Mouse (Mus musculus) limb, embryonic 10.5 days (tissue): ENCODE measurements around the gene Pcif1. TPM values are rescaled to one million over a fixed set of nuclear protein-coding genes. Genes with fewer than 3 reads are reported as not detected.
"Not testable (repeated sequence)": the region's sequence is repeated elsewhere in the genome, so short reads cannot be mapped to it uniquely, and the experiment has no call there.

ENCODE experiments used
- DNase-seq: peaks from one replicate; pipeline ENCODE4 v3.0.0-alpha.2; 2017; ENCODE audit warnings: low spot score
- H3K27ac ChIP-seq: fragments of 300-500 bp; sonication (generic); 2 replicates; pipeline ENCODE4 v1.5.1; 2016; ENCODE audit warnings: mild to moderate bottlenecking
- H3K27me3 ChIP-seq: fragments of 300-500 bp; sonication (generic); 2 replicates; pipeline ENCODE4 v1.6.1; 2016; ENCODE audit warnings: low read depth, mild to moderate bottlenecking; ENCODE audit not compliant: poor library complexity, severe bottlenecking
- H3K36me3 ChIP-seq: fragments of 300-500 bp; sonication (generic); 2 replicates; pipeline ENCODE4 v1.6.1; 2016; ENCODE audit warnings: mild to moderate bottlenecking, moderate library complexity
- H3K4me1 ChIP-seq: fragments of 300-500 bp; sonication (generic); 2 replicates; pipeline ENCODE4 v1.6.1; 2016
- H3K4me3 ChIP-seq: fragments of 300-500 bp; sonication (generic); 2 replicates; pipeline ENCODE4 v1.5.1; 2016; ENCODE audit warnings: mild to moderate bottlenecking, moderate library complexity
- H3K9me3 ChIP-seq: fragments of 300-500 bp; sonication (generic); replicated peaks from 2 replicates; pipeline ENCODE4 v1.6.1; 2016; ENCODE audit warnings: mild to moderate bottlenecking
- WGBS: fragments of 180-500 bp; shearing (Covaris S2); methylation state at CpG from one replicate; pipeline ENCODE4 v1.1.7; 2016; 5-methylcytosine and 5-hydroxymethylcytosine counted together
- polyA plus RNA-seq: library from polyadenylated mRNA; unstranded; fragments of >200 nt; fragmentation: Nextera tagmentation; extraction: Ambion mirVana; gene quantifications from 2 replicates; pipeline ENCODE4 v1.2.1, GENCODE M21; 2016

Gene Pcif1
- polyA plus RNA-seq, 1 experiment from 2014 or later = 86.7 TPM

- Histone ChIP-seq H3K36me3 (peaks cover 7% of the 10 kb centered on the region), H3K4me1 (peaks cover 25% of the 10 kb centered on the region), H3K4me3 (no peak overlapping the region), H3K27me3 (no peaks in the 10 kb centered on the region), H3K27ac (peak overlapping the region; percentile 8; the same call in 1 of the 2 replicates), H3K9me3 (no peaks in the 10 kb centered on the region)
- DNase-seq = no peak
- 22% methylated on average over 1 of the region's 1 CpGs for whole genome bisulfite sequencing
Measured at GRCm38 (mm10) chr2:164874239-164874769, 4.8 kb upstream of the Pcif1 start.

GRCm38 (mm10) chr2:164875648-164876047 is 3.5 kb upstream of the Pcif1 start:
- not testable (repeated sequence) for H3K9me3 ChIP-seq, H3K36me3 ChIP-seq, DNase-seq, H3K4me3 ChIP-seq, H3K27ac ChIP-seq, H3K27me3 ChIP-seq
- 49% methylated on average over 2 of the region's 2 CpGs for WGBS
- H3K4me1 ChIP-seq = peaks cover 31% of the 10 kb centered on the region

- H3K27ac ChIP-seq = not testable (repeated sequence)
- WGBS = 71% methylated on average over 11 of the region's 11 CpGs
- peak overlapping the region; percentile 92 for H3K4me3 ChIP-seq
Measured at GRCm38 (mm10) chr2:164877376-164878215, 1.5 kb upstream of the Pcif1 start.

GRCm38 (mm10) chr2:164878509-164879227 is 436 bp upstream of the Pcif1 start:
- DNase-seq = peak; percentile 64
- no peaks in the 10 kb centered on the region for H3K9me3 ChIP-seq
- peaks cover 20% of the 10 kb centered on the region for H3K36me3 ChIP-seq
- WGBS = 2% methylated on average over 28 of the region's 28 CpGs
- H3K27ac ChIP-seq = peak overlapping the region; percentile 100
- H3K4me1 ChIP-seq = peaks cover 34% of the 10 kb centered on the region
- no peaks in the 10 kb centered on the region for H3K27me3 ChIP-seq
- H3K4me3 ChIP-seq = peak overlapping the region; percentile 92

More at GRCm38 (mm10) chr2:164877376-164878215, 1.5 kb upstream of the Pcif1 start:
- H3K36me3 ChIP-seq, DNase-seq, H3K27me3 ChIP-seq, H3K9me3 ChIP-seq: not testable (repeated sequence)
- H3K4me1 ChIP-seq = peaks cover 34% of the 10 kb centered on the region

GRCm38 (mm10) chr2:164879568-164880277 is 619 bp downstream of the Pcif1 start:
- H3K4me1 ChIP-seq = peaks cover 24% of the 10 kb centered on the region
- H3K36me3 ChIP-seq = peaks cover 29% of the 10 kb centered on the region
- WGBS = under 1% methylated on average over 72 of the region's 72 CpGs
- peak overlapping the region; percentile 92 for H3K4me3 ChIP-seq
- no peaks in the 10 kb centered on the region for H3K9me3 ChIP-seq
- peak overlapping the region; percentile 100 for H3K27ac ChIP-seq
- peak; percentile 99 for DNase-seq
- no peaks in the 10 kb centered on the region for H3K27me3 ChIP-seq

- no peak for DNase-seq
- peaks cover 52% of the 10 kb centered on the region for H3K36me3 ChIP-seq
- WGBS = 92% methylated on average over 9 of the region's 9 CpGs
- no peaks in the 10 kb centered on the region for H3K9me3 ChIP-seq
- H3K27ac ChIP-seq = no peak overlapping the region
- H3K4me1 ChIP-seq = peaks cover 18% of the 10 kb centered on the region
- H3K4me3 ChIP-seq = no peak overlapping the region
- H3K27me3 ChIP-seq = no peaks in the 10 kb centered on the region
Measured at GRCm38 (mm10) chr2:164882619-164883018, 3.5 kb downstream of the Pcif1 start.

GRCm38 (mm10) chr2:164885788-164886187 is 6.7 kb downstream of the Pcif1 start:
- H3K27ac ChIP-seq = no peak overlapping the region

GRCm38 (mm10) chr2:164886617-164887016 is 7.5 kb downstream of the Pcif1 start:
- Histone ChIP-seq H3K36me3 (peaks cover 92% of the 10 kb centered on the region), H3K27ac (no peak overlapping the region), H3K4me3 (no peak overlapping the region), H3K9me3 (no peaks in the 10 kb centered on the region), H3K4me1 (no peaks in the 10 kb centered on the region), H3K27me3 (no peaks in the 10 kb centered on the region)
- no peak for DNase-seq
- WGBS = 97% methylated on average over 10 of the region's 10 CpGs

More at GRCm38 (mm10) chr2:164885788-164886187, 6.7 kb downstream of the Pcif1 start:
- DNase-seq = no peak
- Histone ChIP-seq H3K27me3 (no peaks in the 10 kb centered on the region), H3K4me3 (no peak overlapping the region), H3K36me3 (peaks cover 83% of the 10 kb centered on the region), H3K9me3 (no peaks in the 10 kb centered on the region), H3K4me1 (peaks cover 2% of the 10 kb centered on the region)
- WGBS = 88% methylated on average over 7 of the region's 7 CpGs

- Histone ChIP-seq H3K36me3 (peaks cover 99% of the 10 kb centered on the region), H3K27me3 (no peaks in the 10 kb centered on the region), H3K27ac (no peak overlapping the region), H3K9me3 (no peaks in the 10 kb centered on the region), H3K4me3 (no peak overlapping the region), H3K4me1 (no peaks in the 10 kb centered on the region)
- 87% methylated on average over 12 of the region's 12 CpGs for WGBS
- no peak for DNase-seq
Measured at GRCm38 (mm10) chr2:164888996-164889395, 9.9 kb downstream of the Pcif1 start.

GRCm38 (mm10) chr2:164889960-164890359 is 10.9 kb downstream of the Pcif1 start:
- H3K4me1 ChIP-seq = no peaks in the 10 kb centered on the region
- H3K4me3 ChIP-seq = no peak overlapping the region
- peaks cover 100% of the 10 kb centered on the region for H3K36me3 ChIP-seq
- H3K9me3 ChIP-seq = no peaks in the 10 kb centered on the region
- no peaks in the 10 kb centered on the region for H3K27me3 ChIP-seq
- H3K27ac ChIP-seq = no peak overlapping the region
- no peak for DNase-seq
- 93% methylated on average over 2 of the region's 2 CpGs for WGBS

GRCm38 (mm10) chr2:164890411-164891049 is 11.4 kb downstream of the Pcif1 start:
- Histone ChIP-seq H3K4me1 (no peaks in the 10 kb centered on the region), H3K36me3 (peaks cover 100% of the 10 kb centered on the region), H3K27me3 (no peaks in the 10 kb centered on the region), H3K27ac (no peak overlapping the region), H3K4me3 (no peak overlapping the region), H3K9me3 (no peaks in the 10 kb centered on the region)
- no peak for DNase-seq
- 93% methylated on average over 24 of the region's 24 CpGs for WGBS
